Mouse (Mus musculus) kidney, postnatal 0 days (tissue): ENCODE measurements around the gene Pip4k2a. TPM values are rescaled to one million over a fixed set of nuclear protein-coding genes. Genes with fewer than 3 reads are reported as not detected.

Source experiments
- ATAC-seq: fragments of 200-750 bp; cut with Nextera tagmentation; replicated peaks from 2 replicates; pipeline ENCODE4 v1.8.0; 2017; ENCODE audit warnings: low read depth, moderate number of reproducible peaks, moderate TSS enrichment, moderate library complexity; ENCODE audit not compliant: low FRiP score
- DNase-seq: peaks from one replicate; pipeline ENCODE4 v3.0.0-alpha.2; 2016; ENCODE audit warnings: low spot score
- H3K27ac ChIP-seq: fragments of 300-500 bp; sonication (generic); 2 replicates; pipeline ENCODE4 v1.5.1; 2014; ENCODE audit warnings: mild to moderate bottlenecking
- H3K27me3 ChIP-seq: fragments of 300-500 bp; sonication (generic); 2 replicates; pipeline ENCODE4 v1.6.1; 2014; ENCODE audit warnings: low read length, mixed read lengths; ENCODE audit not compliant: insufficient read depth
- H3K36me3 ChIP-seq: fragments of 300-500 bp; sonication (generic); 2 replicates; pipeline ENCODE4 v1.6.1; 2014; ENCODE audit warnings: low read length, mixed read lengths; ENCODE audit not compliant: insufficient read depth
- H3K4me1 ChIP-seq: fragments of 300-500 bp; sonication (generic); replicated peaks from 2 replicates; pipeline ENCODE4 v1.6.1; 2014; ENCODE audit warnings: antibody characterized with exemption, low read length, mixed read lengths; ENCODE audit not compliant: insufficient read depth
- H3K4me2 ChIP-seq: fragments of 300-500 bp; sonication (generic); 2 replicates; pipeline ENCODE4 v1.6.1; 2014; ENCODE audit warnings: mild to moderate bottlenecking, low read length, moderate library complexity, mixed read lengths
- H3K4me3 ChIP-seq: fragments of 300-500 bp; sonication (generic); replicated peaks from 2 replicates; pipeline ENCODE4 v1.5.1; 2014; ENCODE audit warnings: low read depth, low read length
- H3K9ac ChIP-seq: fragments of 300-500 bp; sonication (generic); 2 replicates; pipeline ENCODE4 v1.6.1; 2014; ENCODE audit warnings: low read depth, low read length
- H3K9me3 ChIP-seq: fragments of 300-500 bp; sonication (generic); replicated peaks from 2 replicates; pipeline ENCODE4 v1.6.1; 2016; ENCODE audit warnings: low read length, inconsistent platforms, mixed read lengths
- CTCF ChIP-seq: IDR thresholded peaks from 2 replicates; pipeline ENCODE4 v1.5.1; 2016; ENCODE audit warnings: antibody characterized with exemption, low read depth, mild to moderate bottlenecking, moderate library complexity
- WGBS: fragments of 180-500 bp; shearing (Covaris S2); extraction: QIAGEN DNeasy Blood & Tissue Kit; methylation state at CpG from one replicate; pipeline ENCODE4 v1.1.7; 2014; 5-methylcytosine and 5-hydroxymethylcytosine counted together
- polyA plus RNA-seq: library from polyadenylated mRNA; unstranded; fragments of >200 nt; fragmentation: Nextera tagmentation; extraction: Ambion mirVana; gene quantifications from 2 replicates; pipeline ENCODE4 v1.2.1, GENCODE M21; 2015

The Pip4k2a gene
- polyA plus RNA-seq, 1 experiment from 2014 or later: 8.7 TPM

- no peak overlapping the region for H3K4me3 ChIP-seq
- H3K4me1 ChIP-seq: peaks cover 23% of the 10 kb centered on the region
- no peak for ATAC-seq
- H3K9ac ChIP-seq: no peak overlapping the region
- no peak for DNase-seq
- no peaks in the 10 kb centered on the region for H3K27me3 ChIP-seq
- peak overlapping the region; percentile 61 for H3K27ac ChIP-seq
- WGBS: 24% methylated on average over 1 of the region's 1 CpGs
- H3K36me3 ChIP-seq: no peaks in the 10 kb centered on the region
- no peak overlapping the region for H3K4me2 ChIP-seq
- no peaks in the 10 kb centered on the region for H3K9me3 ChIP-seq
- TF ChIP-seq CTCF: no peak
Measured at GRCm38 (mm10) chr2:18938232-18938631, 59.7 kb downstream of the Pip4k2a start.

GRCm38 (mm10) chr2:18937611-18938010, 60.3 kb downstream of the Pip4k2a start:
- Histone ChIP-seq H3K4me1 (peaks cover 21% of the 10 kb centered on the region), H3K27ac (peak overlapping the region; percentile 61), H3K9ac (no peak overlapping the region), H3K4me2 (no peak overlapping the region), H3K9me3 (no peaks in the 10 kb centered on the region), H3K36me3 (no peaks in the 10 kb centered on the region), H3K4me3 (no peak overlapping the region), H3K27me3 (no peaks in the 10 kb centered on the region)
- no peak for ATAC-seq
- no peak for DNase-seq
- peak; percentile 17; the same call in 1 of the 2 replicates for TF ChIP-seq CTCF
- 48% methylated on average over 2 of the region's 2 CpGs for WGBS

GRCm38 (mm10) chr2:18936446-18936845, 61.5 kb downstream of the Pip4k2a start:
- DNase-seq: no peak
- WGBS: 87% methylated on average over 7 of the region's 7 CpGs
- TF ChIP-seq CTCF: no peak

GRCm38 (mm10) chr2:18935581-18936027, 62.3 kb downstream of the Pip4k2a start:
- Histone ChIP-seq H3K27ac (no peak overlapping the region), H3K9ac (no peak overlapping the region), H3K4me1 (peaks cover 15% of the 10 kb centered on the region), H3K9me3 (no peaks in the 10 kb centered on the region), H3K4me2 (no peak overlapping the region), H3K36me3 (no peaks in the 10 kb centered on the region), H3K27me3 (no peaks in the 10 kb centered on the region), H3K4me3 (no peak overlapping the region)
- DNase-seq (no peak), ATAC-seq (no peak)
- 91% methylated on average over 2 of the region's 2 CpGs for WGBS
- no peak; the same call in 1 of the 2 replicates for TF ChIP-seq CTCF

More at GRCm38 (mm10) chr2:18936446-18936845, 61.5 kb downstream of the Pip4k2a start:
- H3K9me3 ChIP-seq: no peaks in the 10 kb centered on the region
- peaks cover 21% of the 10 kb centered on the region for H3K4me1 ChIP-seq
- no peak overlapping the region for H3K27ac ChIP-seq
- H3K27me3 ChIP-seq: no peaks in the 10 kb centered on the region
- H3K36me3 ChIP-seq: no peaks in the 10 kb centered on the region
- H3K4me2 ChIP-seq: no peak overlapping the region
- no peak for ATAC-seq
- H3K4me3 ChIP-seq: no peak overlapping the region
- no peak overlapping the region for H3K9ac ChIP-seq

GRCm38 (mm10) chr2:18934131-18934530, 63.8 kb downstream of the Pip4k2a start:
- no peak for DNase-seq
- Histone ChIP-seq H3K27me3 (no peaks in the 10 kb centered on the region), H3K27ac (no peak overlapping the region), H3K9ac (no peak overlapping the region), H3K9me3 (no peaks in the 10 kb centered on the region), H3K4me1 (peaks cover 13% of the 10 kb centered on the region), H3K4me3 (no peak overlapping the region), H3K4me2 (no peak overlapping the region), H3K36me3 (no peaks in the 10 kb centered on the region)
- no peak for TF ChIP-seq CTCF
- ATAC-seq: no peak
- 85% methylated on average over 9 of the region's 9 CpGs for WGBS

- Histone ChIP-seq H3K27me3 (no peaks in the 10 kb centered on the region), H3K4me3 (no peak overlapping the region), H3K4me2 (no peak overlapping the region), H3K9me3 (no peaks in the 10 kb centered on the region), H3K27ac (no peak overlapping the region), H3K4me1 (peaks cover 7% of the 10 kb centered on the region), H3K36me3 (no peaks in the 10 kb centered on the region), H3K9ac (no peak overlapping the region)
- 32% methylated on average over 7 of the region's 7 CpGs for WGBS
- DNase-seq: no peak
- TF ChIP-seq CTCF: no peak
- ATAC-seq: no peak; the same call in 1 of the 2 replicates
Measured at GRCm38 (mm10) chr2:18933418-18933817, 64.5 kb downstream of the Pip4k2a start.
